Mouse (Mus musculus): ENCODE measurements around the gene Adgrv1. TPM values are rescaled to one million over a fixed set of nuclear protein-coding genes. Genes with fewer than 3 reads are reported as not detected.

The Adgrv1 gene
- polyA plus RNA-seq, 1 experiment from 2014 or later, result 33.7 TPM

DNA sequence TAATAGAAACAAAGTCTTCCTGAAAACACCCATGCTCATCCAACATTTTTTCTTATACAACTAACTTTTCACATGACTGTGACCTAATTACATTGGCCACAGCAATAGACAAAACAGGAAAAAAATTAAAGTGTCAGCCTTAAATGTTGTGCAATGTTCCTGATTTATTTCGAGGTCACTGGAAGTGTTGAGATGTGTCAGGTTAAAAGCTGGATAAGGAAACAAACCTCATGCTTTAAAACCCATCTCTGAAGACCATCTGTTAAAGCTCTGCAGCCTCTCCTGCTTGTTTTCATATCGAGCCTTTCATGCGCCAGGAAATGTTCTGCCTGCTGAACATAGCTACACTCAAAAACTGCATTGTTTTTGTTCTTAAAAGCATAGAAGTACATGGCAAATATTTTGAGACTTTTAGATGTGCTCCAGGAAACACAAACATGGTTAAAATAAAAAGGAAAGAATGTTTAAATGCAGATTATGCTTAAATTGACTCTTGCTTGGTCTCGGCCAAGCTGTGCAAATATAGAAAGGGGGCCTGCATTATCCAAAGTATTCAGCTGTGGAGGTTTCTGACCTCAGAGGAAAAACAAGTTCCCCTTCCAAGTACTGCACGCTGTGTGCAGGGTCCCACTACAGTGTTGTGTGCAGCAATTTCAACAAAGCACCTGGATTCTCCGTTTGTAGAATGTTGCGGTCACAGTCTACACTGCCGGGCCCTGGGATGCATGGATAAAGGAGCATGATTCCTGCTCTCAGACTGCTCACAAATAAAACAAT is 524.2 kb downstream of the Adgrv1 start:
- Histone ChIP-seq H3K9me3 (no peaks in the 10 kb centered on the region), H3K27me3 (replicated peaks) (no peaks in the 10 kb centered on the region), H3K4me2 (replicated peaks) (no peak overlapping the region), H3K4me3 (no peak overlapping the region), H3K4me1 (no peaks in the 10 kb centered on the region), H3K36me3 (no peaks in the 10 kb centered on the region; the same call in 1 of the 2 replicates), H3K27ac (no peak overlapping the region), H3K9ac (no peak overlapping the region)
- ATAC-seq (ENCODE audit: low FRiP score, low read depth), result no peak
- 72% methylated on average over 8 of the region's 8 CpGs for WGBS

DNA sequence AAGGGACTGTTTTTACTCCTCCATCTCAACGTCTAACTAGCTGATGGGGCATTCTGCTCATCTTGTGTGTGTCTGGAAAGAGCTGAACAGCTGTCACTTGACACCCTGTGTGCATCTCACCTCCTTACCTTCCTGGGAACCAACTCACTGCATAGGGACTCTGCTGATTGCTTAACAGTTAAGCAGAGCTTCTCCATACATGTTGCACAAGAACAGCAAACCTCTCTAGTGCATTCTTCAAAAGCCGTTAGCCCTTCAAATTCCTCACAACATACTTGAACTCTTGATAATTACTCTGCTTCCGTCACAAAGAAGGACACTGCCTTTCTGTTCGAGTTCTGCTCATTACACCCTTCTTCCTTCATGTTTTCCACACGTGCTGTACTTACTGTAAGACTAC is 525.5 kb downstream of the Adgrv1 start:
- Histone ChIP-seq H3K27ac (no peak overlapping the region), H3K27me3 (replicated peaks) (no peaks in the 10 kb centered on the region), H3K4me2 (replicated peaks) (no peak overlapping the region), H3K9ac (no peak overlapping the region), H3K9me3 (no peaks in the 10 kb centered on the region), H3K4me1 (no peaks in the 10 kb centered on the region), H3K4me3 (no peak overlapping the region), H3K36me3 (peaks cover 3% of the 10 kb centered on the region; the same call in 1 of the 2 replicates)
- ATAC-seq (ENCODE audit: low FRiP score, low read depth), result no peak
- WGBS, result 79% methylated on average over 5 of the region's 5 CpGs

DNA sequence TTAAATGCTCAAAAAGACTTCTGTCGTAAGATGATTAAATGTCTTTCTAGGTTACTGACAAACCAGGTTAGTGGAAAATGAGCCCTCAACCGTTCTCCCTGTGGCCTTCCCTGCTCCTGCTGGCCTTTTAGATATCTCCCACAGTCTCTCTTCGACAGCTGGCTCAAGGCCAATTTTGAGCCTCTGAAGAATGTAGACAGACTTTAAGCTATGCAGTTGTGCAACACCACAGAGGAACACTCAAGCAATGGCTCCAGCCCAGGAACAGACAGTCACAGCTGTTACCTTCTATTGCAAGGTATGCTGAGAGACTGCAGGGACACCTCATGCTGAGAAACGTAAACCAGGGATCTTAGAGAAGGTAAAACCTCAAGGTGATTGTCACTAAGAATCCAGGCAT is 529.2 kb downstream of the Adgrv1 start:
- H3K9me3 ChIP-seq, result no peaks in the 10 kb centered on the region
- ATAC-seq (ENCODE audit: low FRiP score, low read depth), result no peak
- no peak overlapping the region for H3K9ac ChIP-seq
- H3K4me3 ChIP-seq, result no peak overlapping the region
- peaks cover 3% of the 10 kb centered on the region; the same call in 1 of the 2 replicates for H3K36me3 ChIP-seq
- no peak overlapping the region for H3K4me2 ChIP-seq (replicated peaks)
- WGBS, result 72% methylated on average over 4 of the region's 4 CpGs
- H3K27me3 ChIP-seq (replicated peaks), result no peaks in the 10 kb centered on the region
- H3K4me1 ChIP-seq, result no peaks in the 10 kb centered on the region
- no peak overlapping the region for H3K27ac ChIP-seq

DNA sequence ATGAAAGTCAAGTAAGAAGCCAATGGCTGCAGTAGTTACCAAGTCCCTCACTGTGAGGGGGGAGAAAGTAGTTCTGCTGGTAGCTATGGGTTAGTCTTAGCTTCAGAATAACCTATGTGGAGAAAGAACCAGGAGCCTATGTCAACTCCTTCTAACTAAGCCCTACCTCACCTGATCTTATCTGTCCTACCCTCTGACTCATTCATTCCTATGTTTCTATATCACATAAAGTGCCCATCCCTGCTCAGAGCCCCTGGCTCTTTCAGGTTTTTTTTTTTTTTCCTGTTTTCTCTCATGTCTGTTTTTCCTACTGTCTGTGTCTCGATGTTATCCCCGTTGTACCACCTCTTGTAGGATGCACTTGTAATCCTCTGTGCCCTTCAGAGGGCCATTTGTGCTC is 536.5 kb downstream of the Adgrv1 start:
- H3K4me3 ChIP-seq, result no peak overlapping the region
- no peak overlapping the region for H3K9ac ChIP-seq
- no peak for ATAC-seq (ENCODE audit: low FRiP score, low read depth)
- no peak overlapping the region for H3K27ac ChIP-seq
- WGBS, result 94% methylated on average over 2 of the region's 2 CpGs
- no peaks in the 10 kb centered on the region for H3K4me1 ChIP-seq
- no peaks in the 10 kb centered on the region for H3K27me3 ChIP-seq (replicated peaks)
- H3K36me3 ChIP-seq, result peaks cover 11% of the 10 kb centered on the region; the same call in 1 of the 2 replicates
- H3K9me3 ChIP-seq, result no peaks in the 10 kb centered on the region
- H3K4me2 ChIP-seq (replicated peaks), result no peak overlapping the region

DNA sequence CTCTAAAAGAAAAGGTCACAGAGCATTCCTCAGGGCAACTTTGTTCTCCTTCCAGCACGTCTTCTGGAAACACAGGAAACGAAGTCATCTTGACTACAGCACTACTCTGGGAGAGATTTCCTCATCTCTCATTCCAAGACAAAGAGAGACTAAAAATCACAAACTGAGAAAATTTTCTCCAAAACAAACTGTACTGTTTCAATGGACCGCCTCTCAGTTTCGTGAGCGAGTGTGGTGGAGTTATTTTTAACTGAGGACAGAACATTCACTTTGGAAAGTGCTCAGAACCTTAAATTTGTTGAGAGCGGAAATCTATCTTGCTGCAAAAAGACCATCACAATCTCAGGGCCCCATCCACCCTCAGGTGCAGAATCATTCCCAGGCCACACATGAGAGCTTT is 538.4 kb downstream of the Adgrv1 start:
- H3K36me3 ChIP-seq, result peaks cover 11% of the 10 kb centered on the region; the same call in 1 of the 2 replicates
- H3K9ac ChIP-seq, result no peak overlapping the region
- H3K27ac ChIP-seq, result no peak overlapping the region
- H3K9me3 ChIP-seq, result no peaks in the 10 kb centered on the region
- no peak overlapping the region for H3K4me3 ChIP-seq
- ATAC-seq (ENCODE audit: low FRiP score, low read depth), result no peak
- H3K27me3 ChIP-seq (replicated peaks), result no peaks in the 10 kb centered on the region
- no peak overlapping the region for H3K4me2 ChIP-seq (replicated peaks)
- 89% methylated on average over 6 of the region's 6 CpGs for WGBS
- no peaks in the 10 kb centered on the region for H3K4me1 ChIP-seq

DNA sequence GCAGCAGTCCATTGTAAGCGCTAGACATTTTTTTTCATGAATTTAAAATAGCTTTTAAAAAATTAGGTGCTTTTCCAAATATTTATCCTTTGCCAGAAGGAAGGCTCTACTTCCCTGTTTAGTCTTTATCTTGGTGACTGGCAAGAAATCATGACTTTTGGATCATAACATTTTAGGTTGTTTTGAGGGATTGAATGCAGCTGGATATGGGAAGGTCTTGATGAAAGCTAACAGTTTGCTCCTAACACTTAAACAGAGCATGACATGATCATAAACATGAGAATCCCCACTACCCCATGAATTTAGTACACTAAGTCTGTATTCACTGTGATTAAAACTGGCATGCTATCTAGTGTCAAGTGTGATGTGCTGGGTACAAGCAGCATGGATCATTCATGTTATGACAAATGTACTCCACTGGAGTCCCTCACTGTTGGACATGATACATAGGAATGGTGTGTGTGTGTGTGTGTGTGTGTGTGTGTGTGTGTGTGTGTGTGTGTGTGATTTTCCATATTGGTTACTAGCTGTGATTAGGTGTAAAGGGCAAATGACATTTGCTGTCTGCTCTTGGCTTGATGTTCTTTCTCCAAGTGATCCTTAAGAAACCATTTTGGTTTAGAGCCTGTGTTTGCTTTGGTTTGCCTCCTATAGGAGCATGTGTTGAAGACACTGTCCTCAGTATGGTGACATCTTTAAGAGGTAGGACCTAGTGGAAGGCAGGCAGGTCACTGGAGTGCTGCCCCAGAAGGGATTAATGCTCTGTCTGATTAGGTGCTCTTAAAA is 542.7 kb downstream of the Adgrv1 start:
- Histone ChIP-seq H3K36me3 (no peaks in the 10 kb centered on the region), H3K4me3 (no peak overlapping the region), H3K27ac (no peak overlapping the region), H3K9ac (no peak overlapping the region), H3K9me3 (0 out of 2 replicates have a peak, but pooled peaks cover 5% of the 10 kb centered on the region), H3K27me3 (replicated peaks) (no peaks in the 10 kb centered on the region), H3K4me1 (no peaks in the 10 kb centered on the region), H3K4me2 (replicated peaks) (no peak overlapping the region)
- ATAC-seq (ENCODE audit: low FRiP score, low read depth), result no peak
- 100% methylated on average over 1 of the region's 1 CpGs for WGBS

DNA sequence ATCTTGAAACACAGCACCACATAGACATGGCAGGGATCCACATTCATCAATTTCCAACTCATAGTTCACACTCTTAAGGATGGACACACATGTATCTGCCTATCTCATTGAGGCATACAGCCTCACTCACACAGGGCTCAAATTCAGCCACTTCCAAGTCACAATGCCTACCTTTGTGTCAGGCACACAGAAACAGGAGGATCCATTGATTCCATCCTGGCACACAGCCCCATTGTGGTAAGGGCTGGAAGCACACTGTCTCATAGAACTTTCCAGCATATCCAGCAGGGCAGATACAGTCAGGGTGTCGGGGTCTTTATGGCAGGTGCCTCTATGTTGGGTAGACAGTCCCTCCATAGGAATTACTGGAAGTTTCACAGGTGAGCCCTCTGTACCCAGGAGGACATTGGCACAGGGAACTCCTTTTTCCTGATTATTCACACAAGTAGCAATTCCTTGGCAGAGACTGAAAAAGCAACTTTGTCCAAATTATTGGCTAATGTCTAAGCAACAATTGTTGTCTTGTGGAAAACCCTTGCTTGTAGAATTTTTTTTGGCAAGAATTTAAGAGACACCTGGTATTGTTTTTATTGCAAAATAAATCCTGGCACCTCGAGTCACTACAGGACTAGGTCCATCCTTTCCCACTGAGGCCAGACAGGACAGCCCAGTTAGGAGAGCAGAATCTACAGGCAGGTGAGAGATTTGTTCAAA is 545.8 kb downstream of the Adgrv1 start:
- Histone ChIP-seq H3K4me2 (replicated peaks) (no peak overlapping the region), H3K36me3 (no peaks in the 10 kb centered on the region), H3K4me1 (no peaks in the 10 kb centered on the region), H3K9me3 (0 out of 2 replicates have a peak, but pooled peaks cover 5% of the 10 kb centered on the region), H3K27ac (no peak overlapping the region), H3K9ac (no peak overlapping the region), H3K4me3 (no peak overlapping the region), H3K27me3 (replicated peaks) (no peaks in the 10 kb centered on the region)
- no peak for ATAC-seq (ENCODE audit: low FRiP score, low read depth)
- 75% methylated on average over 2 of the region's 2 CpGs for WGBS

DNA sequence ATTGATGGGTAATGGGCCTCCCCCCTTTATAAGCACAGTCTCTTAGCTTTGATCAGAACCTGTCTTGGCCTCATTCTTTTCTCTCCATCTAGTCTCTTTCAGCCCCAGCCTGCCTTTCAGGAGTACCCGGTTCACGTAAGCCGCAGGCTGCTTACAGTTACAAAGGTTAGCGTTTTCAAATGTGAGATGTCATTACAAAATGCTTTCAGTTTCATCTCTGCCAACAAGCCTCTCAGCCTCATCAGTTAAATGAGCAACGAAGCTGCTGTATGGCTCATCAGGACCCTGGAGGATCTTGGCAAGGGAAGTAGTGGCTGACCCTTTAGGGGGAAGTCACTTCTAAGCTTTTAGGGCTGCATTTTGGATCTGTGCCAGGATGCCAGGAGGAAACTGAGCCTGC is 560.7 kb downstream of the Adgrv1 start:
- ATAC-seq (ENCODE audit: low FRiP score, low read depth), result no peak
- H3K4me3 ChIP-seq, result no peak overlapping the region
- H3K9ac ChIP-seq, result no peak overlapping the region
- H3K9me3 ChIP-seq, result no peaks in the 10 kb centered on the region
- no peaks in the 10 kb centered on the region for H3K27me3 ChIP-seq (replicated peaks)
- WGBS, result 83% methylated on average over 5 of the region's 5 CpGs
- no peaks in the 10 kb centered on the region for H3K36me3 ChIP-seq
- no peaks in the 10 kb centered on the region for H3K4me1 ChIP-seq
- no peak overlapping the region for H3K27ac ChIP-seq
- H3K4me2 ChIP-seq (replicated peaks), result no peak overlapping the region

DNA sequence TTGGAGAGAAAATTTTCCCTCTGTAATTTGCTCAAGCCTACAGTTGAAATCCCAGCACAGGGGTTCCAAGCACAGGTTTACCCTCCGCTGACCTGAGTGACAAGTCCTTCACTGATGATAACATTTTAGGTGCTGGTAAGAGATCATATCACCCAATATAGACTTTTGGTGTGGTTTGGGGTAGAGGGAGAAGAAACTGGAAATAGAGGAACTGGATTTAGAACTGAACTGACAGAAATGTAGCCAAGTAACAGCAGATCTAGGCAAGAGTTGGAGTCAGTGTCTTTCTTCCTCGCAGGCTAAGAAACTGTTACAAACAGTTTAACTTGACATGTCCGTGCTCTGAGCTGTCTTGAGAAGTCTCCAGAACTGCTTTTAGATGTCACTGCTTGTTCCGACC is 581.5 kb downstream of the Adgrv1 start:
- no peak overlapping the region for H3K4me3 ChIP-seq
- no peaks in the 10 kb centered on the region for H3K9me3 ChIP-seq
- 86% methylated on average over 4 of the region's 4 CpGs for WGBS
- no peaks in the 10 kb centered on the region for H3K4me1 ChIP-seq
- H3K27ac ChIP-seq, result no peak overlapping the region
- H3K36me3 ChIP-seq, result no peaks in the 10 kb centered on the region
- H3K9ac ChIP-seq, result no peak overlapping the region
- no peak for ATAC-seq (ENCODE audit: low FRiP score, low read depth)
- no peaks in the 10 kb centered on the region for H3K27me3 ChIP-seq (replicated peaks)
- no peak overlapping the region for H3K4me2 ChIP-seq (replicated peaks)

DNA sequence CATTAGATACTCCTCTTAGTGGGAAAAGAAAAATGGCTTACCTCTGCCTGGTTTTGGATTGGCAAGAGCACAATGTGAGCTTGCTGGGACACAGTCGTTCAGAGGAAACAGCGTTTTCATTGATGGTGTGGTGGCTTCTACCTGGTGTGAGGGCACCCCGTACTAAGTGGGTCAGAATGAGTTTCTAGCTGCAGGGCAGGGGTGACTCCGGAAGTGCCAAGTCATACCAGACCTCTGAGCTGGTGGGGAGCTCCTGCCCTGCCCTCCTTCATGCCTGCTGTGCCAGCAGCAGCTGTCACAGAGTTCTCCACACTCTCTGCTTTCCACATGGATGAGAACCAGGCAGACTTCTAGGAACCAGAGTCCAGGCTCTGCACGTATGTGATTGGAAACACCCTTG is 582.0 kb downstream of the Adgrv1 start:
- Histone ChIP-seq H3K9ac (no peak overlapping the region), H3K9me3 (no peaks in the 10 kb centered on the region), H3K36me3 (no peaks in the 10 kb centered on the region), H3K4me2 (replicated peaks) (no peak overlapping the region), H3K27ac (no peak overlapping the region), H3K4me1 (no peaks in the 10 kb centered on the region), H3K4me3 (no peak overlapping the region), H3K27me3 (replicated peaks) (no peaks in the 10 kb centered on the region)
- 74% methylated on average over 5 of the region's 5 CpGs for WGBS
- ATAC-seq (ENCODE audit: low FRiP score, low read depth), result no peak

DNA sequence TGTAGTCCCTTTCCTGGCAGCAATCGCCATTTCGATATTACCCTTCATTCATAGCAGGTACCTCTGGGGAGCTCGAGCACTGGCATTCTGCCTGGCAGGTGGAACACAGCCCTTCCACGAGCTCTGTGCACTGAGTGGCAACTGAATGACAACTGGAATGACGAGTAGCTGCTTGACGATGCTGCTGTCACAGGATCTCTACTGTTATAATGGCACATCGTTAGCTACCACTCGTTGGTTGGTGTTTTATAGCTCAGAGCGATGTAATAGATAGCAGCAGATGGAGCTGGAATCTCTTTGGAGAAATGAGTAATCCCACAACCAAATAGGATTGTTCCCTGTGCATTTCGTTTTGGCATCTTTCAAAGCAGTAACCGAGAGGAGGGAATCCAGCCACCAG is 587.6 kb downstream of the Adgrv1 start:
- WGBS, result 74% methylated on average over 11 of the region's 11 CpGs
- H3K4me3 ChIP-seq, result no peak overlapping the region
- no peak for ATAC-seq (ENCODE audit: low FRiP score, low read depth)
- H3K4me2 ChIP-seq (replicated peaks), result no peak overlapping the region
- H3K4me1 ChIP-seq, result no peaks in the 10 kb centered on the region
- no peaks in the 10 kb centered on the region for H3K27me3 ChIP-seq (replicated peaks)
- no peaks in the 10 kb centered on the region for H3K36me3 ChIP-seq
- H3K27ac ChIP-seq, result no peak overlapping the region
- no peak overlapping the region for H3K9ac ChIP-seq
- H3K9me3 ChIP-seq, result no peaks in the 10 kb centered on the region
